ENCODE assay signal across 14 mouse cellular contexts in the genomic region with DNA sequence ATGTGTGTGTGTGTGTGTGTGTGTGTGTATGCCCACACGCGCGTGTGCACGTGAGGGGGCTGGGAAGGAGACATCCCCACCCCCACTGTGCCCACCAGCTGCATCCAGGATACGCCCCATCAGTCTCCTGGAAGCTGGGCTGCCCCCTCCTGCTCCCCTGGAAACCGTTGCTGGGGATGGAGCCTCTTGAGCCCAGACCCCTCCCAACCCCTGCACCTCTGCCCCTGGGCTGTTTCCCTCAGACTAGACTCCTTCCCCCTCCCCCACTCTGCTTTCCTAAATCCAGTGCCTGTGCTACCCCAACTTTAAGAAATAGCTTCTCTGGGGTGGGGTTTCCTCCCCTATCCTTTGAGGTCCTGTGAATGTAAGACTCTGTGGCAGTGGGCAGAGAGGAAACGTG. TPM values are rescaled to one million over a fixed set of nuclear protein-coding genes. Genes with fewer than 3 reads are reported as not detected.
DNase-seq lines count a peak whose midpoint lies in the region; ATAC-seq lines count a peak whose summit lies in the region.
"Had no signal": no experiment of that assay in that cellular context is flagged by ENCODE, and none has a peak within 500 bp of the region (broad histone marks: within the 10 kb centered on the region; RNA-seq: fewer than 3 reads in every experiment).

No protein-coding gene starts in this region.

- peaks cover 75% of the 10 kb centered on the region for H3K4me1 ChIP-seq in hindbrain, embryonic 10.5 days (replicated peaks)
- H3K4me1 ChIP-seq in midbrain, embryonic 14.5 days (ENCODE audit: control insufficient read depth, insufficient read depth, low read length) = peaks cover 46% of the 10 kb centered on the region

- ATAC-seq in midbrain, embryonic 14.5 days (ENCODE audit: low FRiP score, low TSS enrichment) = peak; percentile 46
- ATAC-seq in CD4-positive, CD25-positive, alpha-beta regulatory T cell, adult 4 months = no peak

- H3K9ac ChIP-seq in midbrain, embryonic 14.5 days (replicated peaks; ENCODE audit: low read length) = peak overlapping the region; percentile 78; the same call in 1 of the 2 replicates
- H3K9ac ChIP-seq: lung, embryonic 14.5 days had no signal

- H3K27me3 ChIP-seq in hindbrain, embryonic 10.5 days (ENCODE audit: insufficient read depth, poor library complexity, severe bottlenecking) = peaks cover 77% of the 10 kb centered on the region
- peaks cover under 1% of the 10 kb centered on the region; the same call in 1 of the 2 replicates for H3K27me3 ChIP-seq in midbrain, embryonic 14.5 days (ENCODE audit: control insufficient read depth, insufficient read depth, low read length)

- H3K9me3 ChIP-seq in hindbrain, embryonic 10.5 days = no peaks in the 10 kb centered on the region
- no peaks in the 10 kb centered on the region for H3K9me3 ChIP-seq in midbrain, embryonic 14.5 days (ENCODE audit: control insufficient read depth, low read length)

- peak overlapping the region; percentile 96 for H3K4me2 ChIP-seq in midbrain, embryonic 14.5 days (ENCODE audit: low read length)
- H3K4me2 ChIP-seq: lung, embryonic 14.5 days had no signal

- peak overlapping the region; percentile 60 for H3K4me3 ChIP-seq in hindbrain, embryonic 10.5 days
- peak overlapping the region; percentile 66 for H3K4me3 ChIP-seq in midbrain, embryonic 14.5 days (replicated peaks; ENCODE audit: low read depth, low read length)

- H3K27ac ChIP-seq in hindbrain, embryonic 10.5 days = peak overlapping the region; percentile 93
- H3K27ac ChIP-seq in midbrain, embryonic 14.5 days (replicated peaks; ENCODE audit: low read depth, low read length) = peak overlapping the region; percentile 83

- 4% methylated on average over 7 of the region's 7 CpGs for WGBS in hindbrain, embryonic 10.5 days
- 0% methylated on average over 7 of the region's 7 CpGs for WGBS in midbrain, embryonic 14.5 days

- DNase-seq in ES-CJ7 (ENCODE audit: low read depth, low spot score) = peak; percentile 43
- DNase-seq in embryo, embryonic 10.5 days (ENCODE audit: low spot score) = peak; percentile 76
- DNase-seq in hindbrain, embryonic 10.5 days (ENCODE audit: low spot score) = peak; percentile 76
- peak; percentile 81 for DNase-seq in midbrain, embryonic 14.5 days
- no peak for DNase-seq in urinary bladder, adult 18-20 months (ENCODE audit: low spot score in 2 of 2)
- no peak for DNase-seq in adrenal gland, adult 2 months
- no peak for DNase-seq in urinary bladder, postnatal 25 days (ENCODE audit: low spot score)
- DNase-seq: cerebellum, adult 11 months; gastrocnemius, postnatal 10 days; lung, embryonic 14.5 days; thymus, adult 18-20 months had no signal

- 0 out of 2 replicates have a peak, but pooled peaks cover under 1% of the 10 kb centered on the region for H3K36me3 ChIP-seq in hindbrain, embryonic 10.5 days
- no peaks in the 10 kb centered on the region for H3K36me3 ChIP-seq in midbrain, embryonic 14.5 days (ENCODE audit: control insufficient read depth, insufficient read depth, low read length)

RNA-seq across cellular contexts. Expression of a gene that starts 1.3 kb away (rescaled TPM):
- polyA plus RNA-seq in hindbrain, embryonic 10.5 days (2016; fragmentation: Nextera tagmentation; extraction: Ambion mirVana) = 2.2 and 4.9 TPM in 2 replicates
- 6.0 and 6.5 TPM in 2 replicates for polyA plus RNA-seq in midbrain, embryonic 14.5 days (2014; fragmentation: Nextera tagmentation; extraction: Ambion mirVana)
- polyA plus RNA-seq in CD4-positive, CD25-positive, alpha-beta regulatory T cell, adult 4 months (2017; shearing (Covaris generic)) = not detected
- not detected for total RNA-seq in adrenal gland, adult 2 months (2021)
- polyA plus RNA-seq in adrenal gland, adult 2 months (2012; rRNA removed) = not detected in 2 replicates
- total RNA-seq: ES-E14; gastrocnemius, postnatal 10 days; heart, postnatal 25 days had no signal
- polyA plus RNA-seq: lung, embryonic 14.5 days had no signal

RNA-seq across cellular contexts. Expression of a gene that starts 2.2 kb away (rescaled TPM):
- 7.2 and 22.7 TPM in 2 replicates for polyA plus RNA-seq in hindbrain, embryonic 10.5 days (2016; fragmentation: Nextera tagmentation; extraction: Ambion mirVana)
- 14.3 and 17.2 TPM in 2 replicates for polyA plus RNA-seq in midbrain, embryonic 14.5 days (2014; fragmentation: Nextera tagmentation; extraction: Ambion mirVana)
- not detected for polyA plus RNA-seq in CD4-positive, CD25-positive, alpha-beta regulatory T cell, adult 4 months (2017; shearing (Covaris generic))
- total RNA-seq in adrenal gland, adult 2 months (2021) = under 1 TPM in 1 of 2 experiments, not detected in 1; 0.10 TPM
- polyA plus RNA-seq in adrenal gland, adult 2 months (2012; rRNA removed) = 0.11 TPM in 1 of 2 replicates, not detected in the other

RNA-seq across cellular contexts. Expression of a gene that starts 33.8 kb away (rescaled TPM):
- 254 and 300 TPM in 2 replicates for polyA plus RNA-seq in hindbrain, embryonic 10.5 days (2016; fragmentation: Nextera tagmentation; extraction: Ambion mirVana)
- 45.2 and 63.6 TPM in 2 replicates for polyA plus RNA-seq in midbrain, embryonic 14.5 days (2014; fragmentation: Nextera tagmentation; extraction: Ambion mirVana)
- 10 to 100 TPM; 58.0 to 73.1 TPM for polyA plus RNA-seq in CD4-positive, CD25-positive, alpha-beta regulatory T cell, adult 4 months (2017; shearing (Covaris generic))
- total RNA-seq in adrenal gland, adult 2 months (2021) = 10 to 100 TPM; 15.4 to 19.9 TPM
- 17.8 and 17.9 TPM in 2 replicates for polyA plus RNA-seq in adrenal gland, adult 2 months (2012; rRNA removed)

RNA-seq across cellular contexts. Expression of a gene that starts 47.8 kb away (rescaled TPM):
- 93.9 and 94.9 TPM in 2 replicates for polyA plus RNA-seq in hindbrain, embryonic 10.5 days (2016; fragmentation: Nextera tagmentation; extraction: Ambion mirVana)
- 50.4 and 61.7 TPM in 2 replicates for polyA plus RNA-seq in midbrain, embryonic 14.5 days (2014; fragmentation: Nextera tagmentation; extraction: Ambion mirVana)
- polyA plus RNA-seq in CD4-positive, CD25-positive, alpha-beta regulatory T cell, adult 4 months (2017; shearing (Covaris generic)) = 100 to 1,000 TPM in 1 of 2 experiments, 10 to 100 TPM in 1; 85.0 to 124 TPM
- total RNA-seq in adrenal gland, adult 2 months (2021) = 100 to 1,000 TPM; 558 to 581 TPM
- 72.9 and 82.6 TPM in 2 replicates for polyA plus RNA-seq in adrenal gland, adult 2 months (2012; rRNA removed)

RNA-seq across cellular contexts. Expression of a gene that starts 47.9 kb away (rescaled TPM):
- 93.0 and 100 TPM in 2 replicates for polyA plus RNA-seq in hindbrain, embryonic 10.5 days (2016; fragmentation: Nextera tagmentation; extraction: Ambion mirVana)
- polyA plus RNA-seq in midbrain, embryonic 14.5 days (2014; fragmentation: Nextera tagmentation; extraction: Ambion mirVana) = 46.2 and 57.0 TPM in 2 replicates
- polyA plus RNA-seq in CD4-positive, CD25-positive, alpha-beta regulatory T cell, adult 4 months (2017; shearing (Covaris generic)) = 100 to 1,000 TPM; 173 to 208 TPM
- 1,000 to 10,000 TPM in 1 of 2 experiments, 100 to 1,000 TPM in 1; 944 to 1,072 TPM for total RNA-seq in adrenal gland, adult 2 months (2021)
- polyA plus RNA-seq in adrenal gland, adult 2 months (2012; rRNA removed) = 65.7 and 66.9 TPM in 2 replicates

Comparison
In these comparisons a context has a peak if more than half of its experiments do, and no peak if none do; other contexts are left out.
1. DNase-seq: peak in ES-CJ7 (single experiment), embryo, embryonic 10.5 days (single experiment), hindbrain, embryonic 10.5 days (single experiment) and midbrain, embryonic 14.5 days (single experiment); none in urinary bladder, adult 18-20 months (0 of 2), adrenal gland, adult 2 months (single experiment) and urinary bladder, postnatal 25 days (single experiment).